Mouse (Mus musculus) MEL (cell line): Measurements from ENCODE around the gene Kctd11. TPM values are rescaled to one million over a fixed set of nuclear protein-coding genes. Genes with fewer than 3 reads are reported as not detected.
A peak's percentile ranks its signal among the peaks of the same experiment; 100 is the strongest.

Experiments used
- DNase-seq: peaks from one replicate; pipeline ENCODE4 v3.0.0; 2011; ENCODE audit warnings: low read depth, low spot score
- H3K27ac ChIP-seq: 2 replicates; pipeline ENCODE4 v1.5.1; 2012; ENCODE audit warnings: low read depth, mild to moderate bottlenecking, control low read depth, low read length, moderate library complexity; ENCODE audit not compliant: control insufficient read depth
- H3K27me3 ChIP-seq, 2 experiments: fragments of 150-350 bp in 1 of 2; sonication (generic) in 1 of 2; 2 replicates each; pipeline ENCODE4 v1.6.1; 2012; ENCODE audit warnings: low read length in 2 of 2, mild to moderate bottlenecking in 2 of 2, improper control_type of control experiment in 1 of 2, moderate library complexity in 1 of 2; ENCODE audit not compliant: insufficient read depth in 2 of 2, control insufficient read depth in 1 of 2
- H3K36me3 ChIP-seq, 2 experiments: 2 replicates each; pipeline ENCODE4 v1.6.1; 2012 to 2014; ENCODE audit warnings: low read length in 2 of 2, improper control_type of control experiment in 1 of 2, inconsistent platforms in 1 of 2, mild to moderate bottlenecking in 1 of 2; ENCODE audit not compliant: insufficient read depth in 2 of 2, control insufficient read depth in 1 of 2
- H3K4me1 ChIP-seq, 2 experiments: fragments of 150-350 bp in 1 of 2; sonication (generic) in 1 of 2; 2 replicates each; pipeline ENCODE4 v1.6.1; 2012; ENCODE audit warnings: low read length in 2 of 2, improper control_type of control experiment in 1 of 2, mild to moderate bottlenecking in 1 of 2; ENCODE audit not compliant: insufficient read depth in 2 of 2, control insufficient read depth in 1 of 2
- H3K4me3 ChIP-seq, 2 experiments: fragments of 150-350 bp in 1 of 2; sonication (generic) in 1 of 2; 2 replicates each; pipeline ENCODE4 v1.5.1; 2012; ENCODE audit warnings: low read depth in 2 of 2, low read length in 2 of 2, mild to moderate bottlenecking in 2 of 2, moderate library complexity in 2 of 2, control low read depth in 1 of 2, improper control_type of control experiment in 1 of 2; ENCODE audit not compliant: control insufficient read depth in 1 of 2, insufficient read depth in 1 of 2
- H3K79me2 ChIP-seq: 2 replicates; pipeline ENCODE4 v1.6.1; 2012; ENCODE audit warnings: mild to moderate bottlenecking, low read length, moderate library complexity; ENCODE audit not compliant: control insufficient read depth, poor library complexity, insufficient read depth
- H3K9ac ChIP-seq: 2 replicates; pipeline ENCODE4 v1.6.1; 2012; ENCODE audit warnings: low read depth, mild to moderate bottlenecking, control low read depth, low read length, moderate library complexity; ENCODE audit not compliant: control insufficient read depth, poor library complexity, severe bottlenecking
- H3K9me3 ChIP-seq: fragments of 150-350 bp; sonication (generic); replicated peaks from 2 replicates; pipeline ENCODE4 v1.6.1; 2012; ENCODE audit warnings: mild to moderate bottlenecking, low read length, improper control_type of control experiment, moderate library complexity; ENCODE audit not compliant: insufficient read depth
- BHLHE40 ChIP-seq: IDR thresholded peaks from 2 replicates; pipeline ENCODE4 v1.6.1; 2012; ENCODE audit warnings: low read depth, mild to moderate bottlenecking, inconsistent platforms, low read length, improper control_type of control experiment, borderline replicate concordance
- CHD1 ChIP-seq: IDR thresholded peaks from 2 replicates; pipeline ENCODE4 v1.6.1; 2012; ENCODE audit warnings: low read depth, mild to moderate bottlenecking, inconsistent platforms, low read length, improper control_type of control experiment
- CTCF ChIP-seq, 3 experiments: IDR thresholded peaks in 2 of 3; conservative IDR thresholded peaks in 1 of 3; 2 replicates each; pipeline ENCODE4 v1.5.1; 2011 to 2012; ENCODE audit warnings: low read length in 3 of 3, low read depth in 2 of 3, mild to moderate bottlenecking in 2 of 3, improper control_type of control experiment in 1 of 3, inconsistent platforms in 1 of 3, mixed read lengths in 1 of 3, moderate library complexity in 1 of 3; ENCODE audit not compliant: control insufficient read depth in 1 of 3, insufficient read depth in 1 of 3, poor library complexity in 1 of 3, severe bottlenecking in 1 of 3
- ELF1 ChIP-seq: IDR thresholded peaks from 2 replicates; pipeline ENCODE4 v1.6.1; 2014; ENCODE audit warnings: low read depth, mild to moderate bottlenecking, inconsistent platforms, low read length, improper control_type of control experiment, moderate library complexity
- GATA1 ChIP-seq: IDR thresholded peaks from 2 replicates; pipeline ENCODE4 v1.6.1; 2011; ENCODE audit warnings: low read depth, low read length, improper control_type of control experiment
- HCFC1 ChIP-seq: IDR thresholded peaks from 2 replicates; pipeline ENCODE4 v1.6.1; 2012; ENCODE audit warnings: low read depth, mild to moderate bottlenecking, inconsistent platforms, low read length, improper control_type of control experiment, moderate library complexity
- JUND ChIP-seq: IDR thresholded peaks from 2 replicates; pipeline ENCODE4 v1.6.1; 2011; ENCODE audit warnings: low read depth, mild to moderate bottlenecking, improper control_type of control experiment, low read length
- MAFK ChIP-seq: IDR thresholded peaks from 2 replicates; pipeline ENCODE4 v1.6.1; 2011; ENCODE audit warnings: low read depth, mild to moderate bottlenecking, low read length, improper control_type of control experiment, borderline replicate concordance
- MAZ ChIP-seq: IDR thresholded peaks from 2 replicates; pipeline ENCODE4 v1.6.1; 2012; ENCODE audit warnings: low read depth, mild to moderate bottlenecking, inconsistent platforms, low read length, improper control_type of control experiment
- MYC ChIP-seq: IDR thresholded peaks from 2 replicates; pipeline ENCODE4 v1.6.1; 2011; ENCODE audit warnings: low read depth, mild to moderate bottlenecking, low read length, improper control_type of control experiment, moderate library complexity
- POLR2A ChIP-seq, 2 experiments: IDR thresholded peaks; 2 replicates each; pipeline ENCODE4 v1.6.1; 2011 to 2012; ENCODE audit warnings: low read length in 2 of 2, mild to moderate bottlenecking in 2 of 2, control low read depth in 1 of 2, improper control_type of control experiment in 1 of 2, low read depth in 1 of 2, moderate library complexity in 1 of 2; ENCODE audit not compliant: control insufficient read depth in 1 of 2, insufficient read depth in 1 of 2, poor library complexity in 1 of 2
- RCOR1 ChIP-seq: IDR thresholded peaks from 2 replicates; pipeline ENCODE4 v1.6.1; 2012; ENCODE audit warnings: low read depth, mild to moderate bottlenecking, inconsistent platforms, low read length, improper control_type of control experiment
- SIN3A ChIP-seq: IDR thresholded peaks from 2 replicates; pipeline ENCODE4 v1.6.1; 2012; ENCODE audit warnings: low read length, improper control_type of control experiment, inconsistent platforms
- SMC3 ChIP-seq: IDR thresholded peaks from 2 replicates; pipeline ENCODE4 v1.6.1; 2011; ENCODE audit warnings: low read depth, low read length, improper control_type of control experiment
- TBP ChIP-seq: IDR thresholded peaks from 2 replicates; pipeline ENCODE4 v1.8.0; 2011; ENCODE audit warnings: low read depth, low read length, improper control_type of control experiment
- UBTF ChIP-seq: IDR thresholded peaks from 2 replicates; pipeline ENCODE4 v1.6.1; 2012; ENCODE audit warnings: low read depth, mild to moderate bottlenecking, inconsistent platforms, low read length, improper control_type of control experiment, moderate library complexity, borderline replicate concordance; ENCODE audit not compliant: insufficient read depth
- USF1 ChIP-seq: IDR thresholded peaks from 2 replicates; pipeline ENCODE4 v1.6.1; 2014; ENCODE audit warnings: low read depth, mild to moderate bottlenecking, inconsistent platforms, low read length, improper control_type of control experiment, moderate library complexity
- ZMIZ1 ChIP-seq: IDR thresholded peaks from 2 replicates; pipeline ENCODE4 v1.6.1; 2012; ENCODE audit warnings: low read depth, mild to moderate bottlenecking, inconsistent platforms, low read length, improper control_type of control experiment, moderate library complexity
- ZNF384 ChIP-seq: IDR thresholded peaks from 2 replicates; pipeline ENCODE4 v1.6.1; 2012; ENCODE audit warnings: low read depth, mild to moderate bottlenecking, inconsistent platforms, low read length, improper control_type of control experiment
- polyA plus RNA-seq, 2 experiments: library from polyadenylated mRNA; stranded (reverse) in 1 of 2; unstranded in 1 of 2; fragments of >175 nt in 1 of 2; fragments of >200 nt in 1 of 2; gene quantifications; 2 replicates each; pipeline versions ENCODE4 v1.2.1 to v1.2.4; 2012; ENCODE audit warnings: low replicate concordance in 2 of 2, low read depth in 1 of 2; ENCODE audit not compliant: insufficient read length in 2 of 2, insufficient read depth in 1 of 2, missing spikeins in 1 of 2
- total RNA-seq: library from RNA; depleted of rRNA; stranded (reverse); fragments of 300-350 nt; gene quantifications from 2 replicates; pipeline ENCODE4 v1.2.3, GENCODE M21; 2012

Gene Kctd11
- total and polyA plus RNA-seq, 3 experiments: 0.19 to 0.49 TPM; not detected in 1

DNA sequence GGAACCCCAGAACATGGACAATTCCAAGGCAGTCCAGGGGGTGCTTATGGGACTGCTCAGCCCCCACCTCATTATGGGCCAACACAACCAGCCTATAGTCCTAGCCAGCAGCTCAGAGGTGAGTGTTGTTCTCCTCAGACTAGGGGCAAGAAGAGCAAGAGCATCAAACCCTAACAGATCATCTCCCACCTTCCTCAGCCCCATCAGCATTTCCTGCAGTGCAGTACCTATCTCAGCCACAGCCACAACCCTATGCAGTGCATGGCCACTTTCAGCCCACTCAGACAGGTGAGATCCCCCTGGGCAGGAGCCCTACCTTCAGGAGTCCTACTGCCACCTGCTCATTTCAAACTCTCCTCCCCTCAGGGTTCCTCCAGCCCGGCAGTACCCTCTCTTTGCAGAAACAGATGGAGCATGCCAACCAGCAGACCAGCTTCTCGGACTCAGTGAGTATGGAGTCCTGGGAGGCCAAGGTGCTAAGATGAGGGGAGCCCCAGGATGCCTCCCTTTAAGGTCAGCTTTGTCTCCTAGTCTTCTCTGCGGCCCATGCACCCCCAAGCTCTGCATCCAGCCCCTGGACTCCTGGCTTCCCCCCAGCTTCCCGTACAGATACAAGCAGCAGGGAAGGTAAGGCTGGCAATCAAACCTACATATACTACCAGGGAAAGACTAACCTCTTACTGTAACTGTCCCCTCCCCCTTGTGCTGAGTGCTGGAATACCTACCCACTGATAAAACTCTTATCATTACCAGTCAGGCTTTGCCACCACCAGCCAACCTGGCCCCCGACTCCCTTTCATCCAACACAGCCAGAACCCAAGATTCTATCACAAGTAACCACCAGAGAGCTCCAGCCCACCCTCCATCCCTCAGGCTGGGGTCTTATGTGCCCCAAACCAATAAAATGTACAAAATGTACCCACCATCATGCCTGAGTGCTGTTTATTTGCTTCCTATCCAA lies 34.7 kb upstream of the Kctd11 start (continued):
- TF ChIP-seq ZNF384 (no peak), BHLHE40 (peak; percentile 70), GATA1 (peak; percentile 98), POLR2A (IDR thresholded peaks at IDR 0.05; ENCODE audit: control insufficient read depth in 1 of 2, insufficient read depth in 1 of 2, low read depth in 1 of 2, low read length in 2 of 2, poor library complexity in 1 of 2) (peak; percentile 23 to 84; a peak in 2 of 4 replicates), CTCF (IDR thresholded peaks at IDR 0.05 in 2 of 3, conservative IDR thresholded peaks at IDR 0.05 in 1 of 3; ENCODE audit: control insufficient read depth in 1 of 3, insufficient read depth in 1 of 3, low read depth in 2 of 3, low read length in 3 of 3, poor library complexity in 1 of 3, severe bottlenecking in 1 of 3) (peak in 1 of 3 experiments; percentile 34; a peak in 3 of 6 replicates), CHD1 (no peak), JUND (no peak), TBP (peak; percentile 13; the same call in 1 of the 2 replicates), UBTF (no peak), MYC (no peak; the same call in 1 of the 2 replicates), ELF1 (0 out of 2 replicates have a peak, but pooled peaks have one; percentile 22), SMC3 (no peak; the same call in 1 of the 2 replicates), HCFC1 (peak; percentile 67; the same call in 1 of the 2 replicates), ZMIZ1 (peak; percentile 90)

DNA sequence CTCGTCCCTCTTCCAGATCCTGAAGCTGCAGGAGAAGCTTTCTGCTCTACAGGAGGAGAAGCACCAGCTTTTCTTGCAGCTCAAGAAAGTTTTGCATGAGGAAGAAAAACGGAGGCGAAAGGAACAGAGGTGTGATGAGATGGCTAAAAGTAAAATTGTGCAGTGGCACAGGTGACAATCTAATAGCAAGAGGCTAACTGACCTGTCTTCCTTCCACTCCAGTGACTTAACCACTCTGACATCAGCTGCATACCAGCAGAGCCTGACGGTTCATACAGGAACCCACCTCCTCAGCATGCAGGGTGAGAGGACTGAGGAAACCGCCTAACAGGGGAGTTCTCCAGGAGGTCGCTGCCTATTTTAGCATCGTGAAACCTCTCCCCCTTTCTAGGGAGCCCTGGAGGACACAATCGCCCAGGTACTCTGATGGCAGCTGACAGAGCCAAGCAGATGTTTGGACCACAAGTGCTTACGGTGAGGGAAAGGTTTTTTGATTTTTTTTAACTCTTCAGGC lies 33.8 kb upstream of the Kctd11 start:
- H3K9me3 ChIP-seq: no peaks in the 10 kb centered on the region
- H3K27ac ChIP-seq: peak overlapping the region; percentile 74
- H3K36me3 ChIP-seq: peaks cover 22 to 51% of the 10 kb centered on the region in 2 experiments
- TF ChIP-seq ZNF384: no peak
- TF ChIP-seq MAZ: no peak
- TF ChIP-seq RCOR1: no peak
- H3K9ac ChIP-seq: peak overlapping the region; percentile 77
- H3K27me3 ChIP-seq: no peaks in the 10 kb centered on the region
- H3K4me1 ChIP-seq: peaks cover 4 to 53% of the 10 kb centered on the region in 2 experiments
- peak; percentile 61 for DNase-seq
- peak overlapping the region; percentile 58 to 78 for H3K4me3 ChIP-seq
- H3K79me2 ChIP-seq: peaks cover 48% of the 10 kb centered on the region

DNA sequence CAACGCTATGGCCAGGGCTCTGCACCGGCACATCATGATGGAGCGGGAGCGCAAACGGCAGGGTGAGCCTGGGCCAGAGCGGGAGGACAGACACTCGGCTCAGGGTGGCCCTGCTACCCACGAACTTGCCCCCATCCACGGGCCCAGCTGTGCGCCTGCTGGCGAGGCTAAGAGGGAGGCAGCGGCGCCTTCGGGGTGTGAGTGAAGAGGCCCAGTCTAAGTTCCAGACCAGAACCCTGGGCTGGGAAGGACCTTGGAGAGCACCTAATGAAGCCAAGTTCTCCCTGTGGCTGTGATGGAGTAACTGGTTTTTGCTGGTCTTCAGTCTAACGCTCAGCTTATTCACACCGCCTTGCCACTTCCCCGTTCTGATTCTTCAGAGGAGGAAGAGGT lies 33.2 kb upstream of the Kctd11 start:
- DNase-seq: peak; percentile 87
- Histone ChIP-seq H3K79me2 (peaks cover 42% of the 10 kb centered on the region), H3K9me3 (no peaks in the 10 kb centered on the region), H3K4me3 (peak overlapping the region; percentile 58 to 78), H3K27ac (peak overlapping the region; percentile 74), H3K4me1 (peaks cover 4 to 51% of the 10 kb centered on the region in 2 experiments), H3K27me3 (no peaks in the 10 kb centered on the region), H3K36me3 (peaks cover 19 to 50% of the 10 kb centered on the region in 2 experiments), H3K9ac (peak overlapping the region; percentile 77)
- no peak for TF ChIP-seq CTCF (IDR thresholded peaks at IDR 0.05 in 2 of 3, conservative IDR thresholded peaks at IDR 0.05 in 1 of 3; ENCODE audit: control insufficient read depth in 1 of 3, insufficient read depth in 1 of 3, low read depth in 2 of 3, low read length in 3 of 3, poor library complexity in 1 of 3, severe bottlenecking in 1 of 3)
- no peak for TF ChIP-seq USF1
- no peak for TF ChIP-seq MAFK
- peak; percentile 76; the same call in 1 of the 2 replicates for TF ChIP-seq SIN3A
